Mouse (Mus musculus): Measurements from ENCODE around the gene AK157302.

- TF ChIP-seq CTCF (IDR thresholded peaks at IDR 0.05; ENCODE audit: low read depth, low read length) (no peak), POLR2A (IDR thresholded peaks at IDR 0.05; ENCODE audit: borderline replicate concordance, low read depth, low read length) (no peak)
Measured at GRCm38 (mm10) chr13:21530136-21530535, 35.1 kb downstream of the AK157302 start.

Measured in bone marrow macrophage, adult 2 months (primary cell).